Mouse (Mus musculus) C2C12 (cell line): Measurements from ENCODE around the gene Sipa1. TPM values are rescaled to one million over a fixed set of nuclear protein-coding genes. Genes with fewer than 3 reads are reported as not detected.
A peak's percentile ranks its signal among the peaks of the same experiment; 100 is the strongest.

Experiments
- H3K27me3 ChIP-seq: one replicate; pipeline ENCODE4 v1.6.1; 2011; ENCODE audit not compliant: control insufficient read depth, insufficient read depth, insufficient read length
- H3K36me3 ChIP-seq: one replicate; pipeline ENCODE4 v1.6.1; 2011; ENCODE audit not compliant: control insufficient read depth, insufficient read depth
- H3K4me3 ChIP-seq: one replicate; pipeline ENCODE4 v1.5.1; 2011; ENCODE audit warnings: mild to moderate bottlenecking, control low read depth; ENCODE audit not compliant: poor library complexity, insufficient read depth, severe bottlenecking
- H3K79me2 ChIP-seq: one replicate; pipeline ENCODE4 v1.6.1; 2011; ENCODE audit not compliant: control insufficient read depth, insufficient read depth
- H3K79me3 ChIP-seq: one replicate; pipeline ENCODE4 v1.6.1; 2011; ENCODE audit warnings: low read depth, control low read depth
- H3ac ChIP-seq: one replicate; pipeline ENCODE3; 2011; ENCODE audit warnings: low read depth; ENCODE audit not compliant: control insufficient read depth, insufficient read length
- CEBPB ChIP-seq: IDR thresholded peaks from one replicate; pipeline ENCODE4 v1.6.1; 2011; ENCODE audit warnings: low read depth, mild to moderate bottlenecking, control low read depth, moderate library complexity
- CTCF ChIP-seq: IDR thresholded peaks from one replicate; pipeline ENCODE4 v1.5.1; 2011; ENCODE audit not compliant: control insufficient read depth, insufficient read depth, insufficient read length
- FOSL1 ChIP-seq: IDR thresholded peaks from one replicate; pipeline ENCODE4 v1.8.0; 2011; ENCODE audit warnings: mild to moderate bottlenecking, low read length; ENCODE audit not compliant: poor library complexity, insufficient read depth, severe bottlenecking
- MAX ChIP-seq: IDR thresholded peaks from one replicate; pipeline ENCODE4 v1.6.1; 2011; ENCODE audit warnings: mild to moderate bottlenecking, control low read depth
- MYOD1 ChIP-seq: IDR thresholded peaks from one replicate; pipeline ENCODE4 v1.6.1; 2011; ENCODE audit warnings: low read depth; ENCODE audit not compliant: control insufficient read depth, insufficient read length
- MYOG ChIP-seq: IDR thresholded peaks from one replicate; pipeline ENCODE4 v1.6.1; 2011; ENCODE audit not compliant: control insufficient read depth, insufficient read length; ENCODE audit errors: extremely low read depth
- USF1 ChIP-seq: IDR thresholded peaks from one replicate; pipeline ENCODE4 v1.6.1; 2011; ENCODE audit warnings: low read depth, mild to moderate bottlenecking, control low read depth, moderate library complexity
- polyA plus RNA-seq: library from polyadenylated mRNA; unstranded; fragments of >200 nt; fragmentation: generic; extraction: Trizol; gene quantifications from one replicate; pipeline ENCODE4 v1.2.1, GENCODE M21; 2012; ENCODE audit warnings: missing spikeins

Sipa1 gene
- polyA plus RNA-seq, 1 experiment, result 22.9 TPM

DNA sequence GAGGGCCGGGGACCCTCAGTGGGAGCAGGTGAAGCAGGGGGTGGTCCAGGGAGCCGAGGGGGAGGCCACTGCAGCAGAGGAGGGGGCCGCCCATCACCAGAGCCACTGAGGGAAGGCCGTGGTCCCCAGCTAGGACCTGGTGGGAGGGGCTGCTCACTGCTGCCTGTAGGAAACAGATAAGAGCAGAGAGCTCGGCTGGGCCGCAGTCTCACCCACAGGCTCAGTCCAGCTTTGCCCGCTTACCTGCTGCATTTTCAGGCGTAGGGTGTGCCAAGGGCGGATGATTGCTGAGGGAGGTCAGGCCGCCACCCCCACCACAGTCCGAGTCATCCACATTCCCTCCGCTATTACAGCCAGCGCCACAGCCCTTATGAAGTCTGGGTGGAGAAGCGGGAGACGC, 2.0 kb upstream of the Sipa1 start:
- Histone ChIP-seq H3ac (no peak overlapping the region), H3K79me2 (peaks cover 16% of the 10 kb centered on the region), H3K4me3 (no peak overlapping the region), H3K79me3 (peaks cover 3% of the 10 kb centered on the region), H3K27me3 (no peaks in the 10 kb centered on the region), H3K36me3 (peaks cover 32% of the 10 kb centered on the region)
- TF ChIP-seq MAX, result no peak
- no peak for TF ChIP-seq CEBPB
- no peak for TF ChIP-seq CTCF
- no peak for TF ChIP-seq FOSL1
- no peak for TF ChIP-seq USF1
- TF ChIP-seq MYOD1, result no peak
- TF ChIP-seq MYOG, result no peak

DNA sequence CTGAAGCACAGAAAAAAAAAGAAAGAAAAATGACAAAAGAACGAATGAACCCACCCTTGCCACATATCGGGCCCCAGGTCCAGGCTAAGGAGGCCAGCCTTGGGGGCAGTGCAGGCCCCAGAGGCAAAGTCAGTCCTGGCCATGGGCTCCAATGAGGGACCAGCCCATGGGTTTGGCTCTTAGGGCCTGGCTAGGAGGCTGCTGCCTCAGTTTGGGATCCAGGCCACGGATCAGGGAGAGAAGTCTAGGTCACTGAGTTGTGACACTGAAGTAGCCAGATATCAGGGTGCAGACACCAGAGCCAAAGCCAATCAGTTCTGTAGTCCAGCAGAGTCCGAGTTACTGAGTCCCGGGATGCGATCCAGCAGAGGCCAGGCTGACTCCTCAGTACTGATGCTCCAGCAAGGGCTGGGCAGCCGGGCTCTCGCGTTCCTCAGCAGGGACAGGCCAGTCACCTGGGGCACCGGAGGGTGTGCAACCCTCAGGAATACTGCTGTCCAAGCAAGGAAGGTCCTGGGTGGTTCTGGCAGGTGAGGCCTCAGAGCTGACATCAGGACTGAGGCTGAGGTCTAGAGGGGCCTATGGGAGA, 1.3 kb upstream of the Sipa1 start:
- TF ChIP-seq USF1 (no peak), MYOD1 (no peak), MAX (no peak), MYOG (no peak), CTCF (no peak), CEBPB (no peak), FOSL1 (no peak)
- no peak overlapping the region for H3K4me3 ChIP-seq
- H3K79me3 ChIP-seq, result peaks cover 3% of the 10 kb centered on the region
- H3K27me3 ChIP-seq, result no peaks in the 10 kb centered on the region
- peaks cover 32% of the 10 kb centered on the region for H3K36me3 ChIP-seq
- no peak overlapping the region for H3ac ChIP-seq
- H3K79me2 ChIP-seq, result peaks cover 16% of the 10 kb centered on the region

DNA sequence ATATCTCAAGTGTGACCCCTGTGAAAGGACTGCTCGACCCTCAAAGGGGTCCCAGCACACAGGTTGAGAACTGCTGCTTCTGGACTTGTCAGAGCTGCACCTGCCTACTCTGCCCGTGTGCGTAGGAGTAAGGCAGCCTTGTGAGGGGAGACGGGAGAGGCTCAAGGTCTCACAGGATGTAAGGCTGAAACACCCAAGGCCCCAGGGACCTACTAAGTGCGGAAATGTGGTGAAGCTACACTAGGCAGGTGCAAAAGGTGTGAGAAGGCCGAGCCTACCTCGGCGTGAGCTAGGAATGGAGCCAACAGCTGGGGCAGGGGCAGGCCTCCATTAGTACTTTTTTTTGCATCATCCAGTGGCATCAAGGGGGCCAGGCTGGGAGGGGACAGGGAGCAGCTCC, 1.2 kb downstream of the Sipa1 start:
- Histone ChIP-seq H3K79me3 (peaks cover 3% of the 10 kb centered on the region), H3K27me3 (no peaks in the 10 kb centered on the region), H3ac (peak overlapping the region; percentile 23), H3K4me3 (peak overlapping the region; percentile 43), H3K79me2 (peaks cover 16% of the 10 kb centered on the region), H3K36me3 (peaks cover 31% of the 10 kb centered on the region)
- no peak for TF ChIP-seq MYOG
- no peak for TF ChIP-seq CEBPB
- no peak for TF ChIP-seq USF1

DNA sequence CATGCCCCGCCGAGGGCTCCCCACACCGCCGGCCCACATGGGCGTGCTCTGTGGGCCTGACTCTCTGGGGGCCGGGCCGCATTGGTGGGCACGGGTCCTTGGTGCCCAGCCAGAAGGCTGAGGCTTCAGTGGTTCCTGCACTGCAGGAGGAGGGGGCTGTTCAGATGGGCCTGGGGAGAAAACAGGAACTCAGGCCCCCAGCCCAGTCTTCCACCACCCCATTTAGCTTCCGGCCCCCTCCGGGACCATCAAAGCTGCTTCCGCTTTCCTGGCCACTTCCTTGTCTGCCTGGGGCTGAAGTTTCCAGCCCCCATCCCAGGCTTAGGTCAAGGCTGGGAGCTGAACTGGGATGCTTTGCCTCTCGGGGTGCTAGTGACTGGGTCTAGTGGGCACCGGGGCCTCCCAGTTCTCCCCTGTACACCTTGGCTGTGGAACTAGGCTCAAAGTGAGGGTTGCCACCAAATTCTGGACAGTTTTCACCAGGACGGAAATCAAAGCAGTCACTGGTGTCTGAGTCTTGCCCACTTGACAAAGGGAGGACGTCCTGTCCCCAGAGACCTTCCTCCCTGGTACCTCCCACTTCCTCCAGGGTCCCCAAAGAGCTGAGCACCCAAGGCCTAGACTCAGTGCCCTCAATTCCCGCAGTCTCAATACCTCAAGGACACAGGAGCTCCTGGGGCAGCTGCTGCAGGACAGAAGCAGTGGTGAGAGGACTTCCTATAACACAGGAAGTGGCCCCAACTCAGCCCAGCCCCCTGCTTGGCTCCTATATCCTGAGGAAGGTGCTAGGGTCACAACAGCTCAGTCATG, 2.4 kb downstream of the Sipa1 start:
- Histone ChIP-seq H3K4me3 (no peak overlapping the region), H3K36me3 (peaks cover 21% of the 10 kb centered on the region), H3ac (no peak overlapping the region), H3K79me2 (peaks cover 16% of the 10 kb centered on the region), H3K79me3 (peaks cover 3% of the 10 kb centered on the region), H3K27me3 (no peaks in the 10 kb centered on the region)
- TF ChIP-seq CEBPB (no peak), CTCF (no peak), MYOD1 (no peak), MYOG (no peak), MAX (no peak), USF1 (no peak), FOSL1 (no peak)

DNA sequence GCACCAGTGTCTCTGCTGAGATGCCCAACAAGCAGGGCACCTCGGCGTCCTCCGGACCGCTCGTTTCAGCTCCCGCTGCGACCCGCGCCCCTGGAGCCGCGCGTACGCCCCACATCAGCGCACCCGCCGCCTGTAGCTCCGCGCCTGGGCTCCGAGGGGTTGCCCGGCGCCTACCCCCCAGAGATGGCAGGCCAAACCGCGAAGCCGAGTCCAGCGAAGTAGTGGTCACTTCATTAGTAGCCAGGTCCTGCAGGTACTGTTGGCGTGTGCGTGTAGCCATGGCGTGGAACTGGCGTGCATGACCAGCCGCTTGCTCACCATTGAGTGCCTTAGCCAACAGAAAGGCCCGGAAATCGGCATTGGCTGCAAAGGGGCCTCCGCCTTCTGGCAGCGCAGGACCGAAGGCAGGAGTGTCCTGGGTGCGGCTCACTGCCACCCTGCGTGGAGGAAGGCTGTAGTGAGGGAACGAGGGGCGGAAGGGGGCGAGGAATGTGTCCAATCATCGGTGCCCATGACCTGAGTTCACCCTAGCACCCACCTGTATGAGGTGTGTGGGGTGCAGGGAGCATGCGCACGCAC, 8.7 kb downstream of the Sipa1 start:
- Histone ChIP-seq H3K36me3 (peaks cover 28% of the 10 kb centered on the region), H3K79me3 (no peaks in the 10 kb centered on the region)

GRCm38 (mm10) chr19:5653969-5654719, 9.4 kb downstream of the Sipa1 start:
- Histone ChIP-seq H3K36me3 (peaks cover 28% of the 10 kb centered on the region), H3K27me3 (no peaks in the 10 kb centered on the region), H3K79me3 (no peaks in the 10 kb centered on the region), H3K79me2 (no peaks in the 10 kb centered on the region), H3K4me3 (no peak overlapping the region), H3ac (no peak overlapping the region)
- TF ChIP-seq USF1 (no peak), CTCF (no peak), MYOD1 (no peak), MAX (no peak), CEBPB (no peak)

More for the DNA sequence above, 8.7 kb downstream of the Sipa1 start:
- no peak overlapping the region for H3K4me3 ChIP-seq
- no peaks in the 10 kb centered on the region for H3K79me2 ChIP-seq
- H3K27me3 ChIP-seq, result no peaks in the 10 kb centered on the region
- H3ac ChIP-seq, result no peak overlapping the region
- TF ChIP-seq MYOG, result no peak
- no peak for TF ChIP-seq USF1
